Mouse (Mus musculus): ENCODE results near the gene Notch1. TPM values are rescaled to one million over a fixed set of nuclear protein-coding genes. Genes with fewer than 3 reads are reported as not detected.
A peak's percentile ranks its signal among the peaks of the same experiment; 100 is the strongest.

The Notch1 gene
- polyA plus RNA-seq, 1 experiment, result 36.4 TPM

- TF ChIP-seq CTCF (IDR thresholded peaks at IDR 0.05; ENCODE audit: low read depth, low read length), result no peak
- no peak for TF ChIP-seq POLR2A (IDR thresholded peaks at IDR 0.05; ENCODE audit: borderline replicate concordance, low read depth, low read length)
- no peaks in the 10 kb centered on the region for H3K4me1 ChIP-seq (ENCODE audit: control insufficient read depth, insufficient read depth, low read length)
- H3K4me3 ChIP-seq (ENCODE audit: insufficient read depth, low read length), result no peak overlapping the region
- H3K27ac ChIP-seq (ENCODE audit: insufficient read depth, low read depth, low read length), result no peak overlapping the region
These were observed 91.9 kb downstream of the Notch1 start for GRCm38 (mm10) chr2:26424541-26424940.

- TF ChIP-seq CTCF (IDR thresholded peaks at IDR 0.05; ENCODE audit: low read depth, low read length) (no peak), POLR2A (IDR thresholded peaks at IDR 0.05; ENCODE audit: borderline replicate concordance, low read depth, low read length) (no peak)
- H3K4me3 ChIP-seq (ENCODE audit: insufficient read depth, low read length), result no peak overlapping the region
- H3K4me1 ChIP-seq (ENCODE audit: control insufficient read depth, insufficient read depth, low read length), result no peaks in the 10 kb centered on the region
- H3K27ac ChIP-seq (ENCODE audit: insufficient read depth, low read depth, low read length), result no peak overlapping the region
These were observed 93.4 kb downstream of the Notch1 start for GRCm38 (mm10) chr2:26423086-26423485.

GRCm38 (mm10) chr2:26421969-26422368 is 94.5 kb downstream of the Notch1 start:
- Histone ChIP-seq H3K4me3 (ENCODE audit: insufficient read depth, low read length) (no peak overlapping the region), H3K27ac (ENCODE audit: insufficient read depth, low read depth, low read length) (no peak overlapping the region), H3K4me1 (ENCODE audit: control insufficient read depth, insufficient read depth, low read length) (peaks cover 3% of the 10 kb centered on the region; the same call in 1 of the 2 replicates)
- no peak for TF ChIP-seq POLR2A (IDR thresholded peaks at IDR 0.05; ENCODE audit: borderline replicate concordance, low read depth, low read length)
- TF ChIP-seq CTCF (IDR thresholded peaks at IDR 0.05; ENCODE audit: low read depth, low read length), result no peak

- no peak overlapping the region for H3K4me3 ChIP-seq (ENCODE audit: insufficient read depth, low read length)
- H3K27ac ChIP-seq (ENCODE audit: insufficient read depth, low read depth, low read length), result no peak overlapping the region
- TF ChIP-seq POLR2A (IDR thresholded peaks at IDR 0.05; ENCODE audit: borderline replicate concordance, low read depth, low read length) (no peak), CTCF (IDR thresholded peaks at IDR 0.05; ENCODE audit: low read depth, low read length) (no peak)
- peaks cover 3% of the 10 kb centered on the region; the same call in 1 of the 2 replicates for H3K4me1 ChIP-seq (ENCODE audit: control insufficient read depth, insufficient read depth, low read length)
These were observed 98.3 kb downstream of the Notch1 start for GRCm38 (mm10) chr2:26418120-26418519.

- Histone ChIP-seq H3K4me3 (ENCODE audit: insufficient read depth, low read length) (no peak overlapping the region), H3K4me1 (ENCODE audit: control insufficient read depth, insufficient read depth, low read length) (peaks cover 3% of the 10 kb centered on the region; the same call in 1 of the 2 replicates), H3K27ac (ENCODE audit: insufficient read depth, low read depth, low read length) (no peak overlapping the region)
- no peak for TF ChIP-seq POLR2A (IDR thresholded peaks at IDR 0.05; ENCODE audit: borderline replicate concordance, low read depth, low read length)
- TF ChIP-seq CTCF (IDR thresholded peaks at IDR 0.05; ENCODE audit: low read depth, low read length), result no peak
These were observed 99.4 kb downstream of the Notch1 start for GRCm38 (mm10) chr2:26417066-26417465.

- TF ChIP-seq CTCF (IDR thresholded peaks at IDR 0.05; ENCODE audit: low read depth, low read length) (no peak), POLR2A (IDR thresholded peaks at IDR 0.05; ENCODE audit: borderline replicate concordance, low read depth, low read length) (no peak)
- Histone ChIP-seq H3K4me3 (ENCODE audit: insufficient read depth, low read length) (no peak overlapping the region), H3K27ac (ENCODE audit: insufficient read depth, low read depth, low read length) (no peak overlapping the region), H3K4me1 (ENCODE audit: control insufficient read depth, insufficient read depth, low read length) (peaks cover 13% of the 10 kb centered on the region)
These were observed 105.5 kb downstream of the Notch1 start for GRCm38 (mm10) chr2:26410931-26411411.

GRCm38 (mm10) chr2:26410091-26410490 is 106.4 kb downstream of the Notch1 start:
- no peak for TF ChIP-seq CTCF (IDR thresholded peaks at IDR 0.05; ENCODE audit: low read depth, low read length)
- H3K27ac ChIP-seq (ENCODE audit: insufficient read depth, low read depth, low read length), result no peak overlapping the region
- H3K4me3 ChIP-seq (ENCODE audit: insufficient read depth, low read length), result no peak overlapping the region
- H3K4me1 ChIP-seq (ENCODE audit: control insufficient read depth, insufficient read depth, low read length), result peaks cover 13% of the 10 kb centered on the region

GRCm38 (mm10) chr2:26409362-26409761 is 107.1 kb downstream of the Notch1 start:
- TF ChIP-seq CTCF (IDR thresholded peaks at IDR 0.05; ENCODE audit: low read depth, low read length) (no peak), POLR2A (IDR thresholded peaks at IDR 0.05; ENCODE audit: borderline replicate concordance, low read depth, low read length) (no peak)
- Histone ChIP-seq H3K4me3 (ENCODE audit: insufficient read depth, low read length) (no peak overlapping the region), H3K4me1 (ENCODE audit: control insufficient read depth, insufficient read depth, low read length) (peaks cover 15% of the 10 kb centered on the region), H3K27ac (ENCODE audit: insufficient read depth, low read depth, low read length) (no peak overlapping the region)

- peak; percentile 36; the same call in 1 of the 2 replicates for TF ChIP-seq CTCF (IDR thresholded peaks at IDR 0.05; ENCODE audit: low read depth, low read length)
- TF ChIP-seq POLR2A (IDR thresholded peaks at IDR 0.05; ENCODE audit: borderline replicate concordance, low read depth, low read length), result no peak
- Histone ChIP-seq H3K4me3 (ENCODE audit: insufficient read depth, low read length) (peak within 1 kb of the TSS; percentile 91), H3K27ac (ENCODE audit: insufficient read depth, low read depth, low read length) (peak within 1 kb of the TSS; percentile 35), H3K4me1 (ENCODE audit: control insufficient read depth, insufficient read depth, low read length) (peaks cover 15% of the 10 kb centered on the region)
These were observed 107.7 kb downstream of the Notch1 start, which contains the start of gene Inpp5e for GRCm38 (mm10) chr2:26408515-26409356. Inpp5e (minus strand) TSS chr2:26409203.

Other genes starting within 250 kb of the Notch1 start
- gene Ccdc187, start 222.1 kb downstream of the Notch1 start, polyA plus RNA-seq (2012; ENCODE audit: insufficient read depth, insufficient read length, missing spikeins), result not detected in 2 replicates
- 5.3 and 5.5 TPM in 2 replicates for gene Gpsm1, start 201.1 kb downstream of the Notch1 start, polyA plus RNA-seq (2012; ENCODE audit: insufficient read depth, insufficient read length, missing spikeins)
- 11.9 and 12.5 TPM in 2 replicates for gene Dnlz, start 164.6 kb downstream of the Notch1 start, polyA plus RNA-seq (2012; ENCODE audit: insufficient read depth, insufficient read length, missing spikeins)
- gene Card9, start 155.7 kb downstream of the Notch1 start, polyA plus RNA-seq (2012; ENCODE audit: insufficient read depth, insufficient read length, missing spikeins), result 72.6 and 76.8 TPM in 2 replicates
- gene Snapc4, start 136.0 kb downstream of the Notch1 start, polyA plus RNA-seq (2012; ENCODE audit: insufficient read depth, insufficient read length, missing spikeins), result 16.3 and 18.3 TPM in 2 replicates
- gene Entr1, start 127.3 kb downstream of the Notch1 start, polyA plus RNA-seq (2012; ENCODE audit: insufficient read depth, insufficient read length, missing spikeins), result 61.5 and 70.4 TPM in 2 replicates
- 38.5 and 51.6 TPM in 2 replicates for gene Pmpca, start 127.3 kb downstream of the Notch1 start, polyA plus RNA-seq (2012; ENCODE audit: insufficient read depth, insufficient read length, missing spikeins)
- gene Inpp5e, start 107.5 kb downstream of the Notch1 start, polyA plus RNA-seq (2012; ENCODE audit: insufficient read depth, insufficient read length, missing spikeins), result 19.0 and 20.6 TPM in 2 replicates
- 26.4 and 41.7 TPM in 2 replicates for gene Sec16a, start 71.4 kb downstream of the Notch1 start, polyA plus RNA-seq (2012; ENCODE audit: insufficient read depth, insufficient read length, missing spikeins)
- 1.5 TPM in 1 of 2 replicates, not detected in the other for gene Egfl7, start 63.4 kb upstream of the Notch1 start, polyA plus RNA-seq (2012; ENCODE audit: insufficient read depth, insufficient read length, missing spikeins)
- gene Gm20532, start 70.0 kb upstream of the Notch1 start, polyA plus RNA-seq (2012; ENCODE audit: insufficient read depth, insufficient read length, missing spikeins), result not detected in 2 replicates
- 35.3 and 38.5 TPM in 2 replicates for gene Agpat2, start 87.8 kb upstream of the Notch1 start, polyA plus RNA-seq (2012; ENCODE audit: insufficient read depth, insufficient read length, missing spikeins)
- not detected in 2 replicates for gene Fam69b, start 111.8 kb upstream of the Notch1 start, polyA plus RNA-seq (2012; ENCODE audit: insufficient read depth, insufficient read length, missing spikeins)
- not detected in 2 replicates for gene Lcn4, start 154.6 kb upstream of the Notch1 start, polyA plus RNA-seq (2012; ENCODE audit: insufficient read depth, insufficient read length, missing spikeins)